Mouse (Mus musculus): Measurements from ENCODE around the gene 4921507P07Rik. TPM values are rescaled to one million over a fixed set of nuclear protein-coding genes. Genes with fewer than 3 reads are reported as not detected.
"Not testable (repeated sequence)": the region's sequence is repeated elsewhere in the genome, so short reads cannot be mapped to it uniquely, and the experiment has no call there.

Gene 4921507P07Rik
- polyA plus RNA-seq, 1 experiment from 2014 or later = 0.61 TPM

DNA sequence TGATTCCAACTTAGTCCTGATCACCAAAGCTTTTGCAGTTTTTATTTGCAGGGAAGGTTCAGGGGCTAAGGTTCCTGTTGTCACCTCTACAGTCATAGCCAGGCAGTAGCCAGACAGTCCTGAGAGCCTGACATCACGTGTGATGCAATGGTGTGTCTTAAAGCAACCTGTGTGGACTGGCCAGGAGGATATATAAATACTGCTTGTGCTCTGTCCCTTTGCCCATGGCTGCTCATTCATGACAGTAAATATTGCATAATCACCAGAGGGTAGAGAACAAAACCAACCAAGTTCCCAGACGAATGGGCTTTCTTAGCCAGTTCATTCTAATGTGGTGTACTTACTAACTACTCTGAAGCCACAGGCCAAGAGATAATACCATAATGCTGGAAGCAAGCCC is 9.0 kb downstream of the 4921507P07Rik start:
- no peak overlapping the region for H3K27ac ChIP-seq
- WGBS = 82% methylated on average over 2 of the region's 2 CpGs
- H3K4me3 ChIP-seq (replicated peaks) = no peak overlapping the region
- H3K36me3 ChIP-seq (replicated peaks) = no peaks in the 10 kb centered on the region
- H3K9ac ChIP-seq = no peak overlapping the region
- no peak overlapping the region for H3K4me2 ChIP-seq
- ATAC-seq (ENCODE audit: low FRiP score) = no peak
- no peaks in the 10 kb centered on the region for H3K27me3 ChIP-seq
- no peaks in the 10 kb centered on the region for H3K9me3 ChIP-seq
- H3K4me1 ChIP-seq = no peaks in the 10 kb centered on the region

DNA sequence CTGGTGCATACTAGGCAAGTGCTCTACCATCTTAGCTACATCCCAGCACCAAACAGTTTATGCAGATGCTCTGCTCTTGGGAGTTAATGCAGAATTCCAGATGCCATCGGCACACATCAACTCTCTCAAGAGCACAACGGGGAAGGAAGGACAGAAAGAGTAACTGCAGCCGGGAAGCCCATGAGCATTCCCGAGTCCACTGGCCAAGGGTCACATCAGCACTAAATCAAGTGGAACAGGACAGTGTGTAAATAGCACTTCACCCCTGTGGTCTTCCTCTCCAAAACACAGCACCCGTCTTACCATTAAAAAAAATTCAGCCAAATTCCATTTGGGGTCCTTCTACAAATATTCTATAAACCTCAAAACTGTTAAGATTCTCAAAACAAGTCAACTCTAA is 10.1 kb downstream of the 4921507P07Rik start:
- Histone ChIP-seq H3K27me3 (no peaks in the 10 kb centered on the region), H3K36me3 (replicated peaks) (no peaks in the 10 kb centered on the region), H3K4me1 (no peaks in the 10 kb centered on the region), H3K27ac (no peak overlapping the region), H3K9me3 (no peaks in the 10 kb centered on the region), H3K9ac (no peak overlapping the region), H3K4me2 (no peak overlapping the region), H3K4me3 (replicated peaks) (no peak overlapping the region)
- WGBS = 91% methylated on average over 5 of the region's 5 CpGs
- ATAC-seq (ENCODE audit: low FRiP score) = no peak

DNA sequence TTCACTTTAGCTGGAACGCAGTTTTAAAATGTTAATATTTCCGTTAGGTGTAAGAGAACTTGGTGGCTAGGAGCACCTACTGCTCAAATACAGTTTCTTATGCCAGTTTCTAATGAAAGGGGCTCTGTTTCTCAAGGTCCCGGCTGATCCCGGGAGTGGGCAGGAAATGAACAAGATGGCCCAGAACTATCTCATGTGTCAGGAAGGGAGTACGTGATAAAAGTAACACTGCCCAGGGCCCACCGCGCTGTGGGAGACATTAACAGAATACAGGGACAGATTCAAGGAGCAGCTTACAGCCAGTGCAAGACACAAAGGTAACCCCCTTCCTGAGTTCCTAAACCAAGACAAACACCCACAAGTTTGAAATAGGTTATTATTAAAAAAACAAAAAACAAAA is 10.7 kb downstream of the 4921507P07Rik start:
- no peaks in the 10 kb centered on the region for H3K36me3 ChIP-seq (replicated peaks)
- no peak overlapping the region for H3K4me3 ChIP-seq (replicated peaks)
- no peak overlapping the region for H3K27ac ChIP-seq
- no peaks in the 10 kb centered on the region for H3K4me1 ChIP-seq
- no peaks in the 10 kb centered on the region for H3K27me3 ChIP-seq
- no peak overlapping the region for H3K9ac ChIP-seq
- WGBS = 88% methylated on average over 7 of the region's 7 CpGs
- no peak for ATAC-seq (ENCODE audit: low FRiP score)
- H3K4me2 ChIP-seq = no peak overlapping the region
- no peaks in the 10 kb centered on the region for H3K9me3 ChIP-seq

DNA sequence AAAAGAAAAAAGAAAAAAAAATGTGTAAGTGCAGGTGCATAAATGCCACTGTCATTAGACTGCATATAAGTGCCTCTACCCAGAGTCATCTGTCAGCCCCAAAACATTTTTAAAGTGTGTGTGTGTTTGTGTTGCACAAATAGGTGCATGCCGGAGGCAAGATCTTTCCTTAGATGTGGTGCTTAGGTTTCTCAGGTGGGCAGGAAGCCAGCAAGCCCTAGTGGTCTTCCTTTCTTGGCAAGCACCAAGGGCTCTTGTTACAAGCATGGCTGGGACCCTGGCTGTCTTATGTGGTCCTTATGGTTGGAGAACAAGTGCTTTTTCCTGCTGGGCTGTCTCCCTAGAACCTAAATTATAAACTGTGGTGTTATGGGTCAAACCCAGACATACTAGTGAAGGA is 24.8 kb downstream of the 4921507P07Rik start:
- Histone ChIP-seq H3K4me1 (peaks cover 5% of the 10 kb centered on the region), H3K9ac (no peak overlapping the region), H3K27ac (no peak overlapping the region), H3K36me3 (replicated peaks) (no peaks in the 10 kb centered on the region), H3K4me3 (replicated peaks) (no peak overlapping the region), H3K9me3 (no peaks in the 10 kb centered on the region), H3K4me2 (no peak overlapping the region), H3K27me3 (no peaks in the 10 kb centered on the region)
- WGBS = 92% methylated on average over 1 of the region's 1 CpGs
- ATAC-seq (ENCODE audit: low FRiP score) = no peak

DNA sequence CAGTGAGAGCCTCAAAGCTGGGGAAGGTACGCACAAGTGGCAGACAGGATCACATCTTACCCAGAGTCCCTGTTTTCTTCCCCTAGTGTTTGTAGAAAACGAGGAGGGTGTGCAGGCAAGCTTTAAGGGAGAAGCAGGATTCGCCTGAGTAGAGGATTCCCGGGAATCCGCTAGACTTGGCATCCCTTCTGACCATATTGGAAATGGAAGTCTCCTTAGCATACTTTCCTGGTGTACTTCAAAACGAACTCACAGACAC is 29.5 kb downstream of the 4921507P07Rik start:
- H3K36me3 ChIP-seq (replicated peaks) = peaks cover 19% of the 10 kb centered on the region
- H3K27ac ChIP-seq = peak overlapping the region; percentile 66
- no peaks in the 10 kb centered on the region for H3K9me3 ChIP-seq
- peak overlapping the region; percentile 84 for H3K9ac ChIP-seq
- H3K4me3 ChIP-seq (replicated peaks) = peak overlapping the region; percentile 81
- peaks cover 11% of the 10 kb centered on the region for H3K4me1 ChIP-seq
- H3K27me3 ChIP-seq = no peaks in the 10 kb centered on the region
- 18% methylated on average over 6 of the region's 6 CpGs for WGBS
- H3K4me2 ChIP-seq = peak overlapping the region; percentile 73
- no peak for ATAC-seq (ENCODE audit: low FRiP score)

DNA sequence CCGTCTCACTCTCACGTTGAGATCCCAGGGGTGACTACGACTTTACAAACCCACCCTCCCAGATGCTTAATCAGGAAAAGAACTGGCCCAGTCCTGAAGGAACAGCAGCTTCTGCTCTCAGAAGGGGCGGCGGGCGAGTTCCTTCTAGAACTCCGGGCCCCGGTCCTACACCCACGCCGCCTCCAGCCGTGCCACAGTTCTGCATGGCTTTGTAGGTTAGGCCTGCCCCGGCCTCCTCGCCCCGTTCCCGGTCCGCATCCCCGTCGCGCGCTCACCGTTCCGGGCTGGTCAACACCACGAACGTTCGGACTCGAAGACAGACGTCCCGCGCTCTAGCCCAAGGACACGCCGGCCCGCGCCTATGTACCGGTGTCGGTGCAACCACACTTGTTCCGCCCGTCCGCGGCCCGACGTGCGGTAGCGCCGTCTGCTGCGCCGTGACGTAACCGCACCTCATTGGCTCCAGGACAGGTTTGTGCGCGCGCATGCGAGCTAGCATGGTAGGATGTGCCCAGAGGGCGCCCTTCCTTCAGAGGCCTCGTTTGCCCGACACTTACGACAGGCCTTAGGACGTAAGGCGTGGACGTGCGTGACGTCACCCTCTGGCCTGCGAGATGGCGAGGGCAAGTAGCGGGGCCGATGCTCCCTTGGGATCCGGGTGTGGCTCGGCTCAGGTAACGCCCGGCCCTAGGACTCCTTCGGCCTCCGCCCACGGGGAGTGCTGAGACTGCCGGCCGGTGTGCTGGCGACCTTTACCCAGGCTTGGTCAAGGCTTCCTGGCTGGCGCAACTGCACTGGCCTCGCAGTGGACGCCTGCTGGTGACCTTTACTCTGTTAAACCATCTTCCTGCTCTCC is 30.1 kb downstream of the 4921507P07Rik start, which contains the start of gene Cycs:
Cycs (minus strand) TSS at position 398 of the 856 bp plus-strand sequence.
- H3K36me3 ChIP-seq (replicated peaks) = peaks cover 19% of the 10 kb centered on the region
- peak within 1 kb of the TSS; percentile 84 for H3K4me2 ChIP-seq
- no peaks in the 10 kb centered on the region for H3K27me3 ChIP-seq
- H3K9ac ChIP-seq = peak within 1 kb of the TSS; percentile 84
- H3K27ac ChIP-seq = peak within 1 kb of the TSS; percentile 66
- H3K9me3 ChIP-seq = no peaks in the 10 kb centered on the region
- H3K4me3 ChIP-seq (replicated peaks) = peak within 1 kb of the TSS; percentile 81
- peak; percentile 99 for ATAC-seq (ENCODE audit: low FRiP score)
- WGBS = under 1% methylated on average over 78 of the region's 78 CpGs
- peaks cover 11% of the 10 kb centered on the region for H3K4me1 ChIP-seq

DNA sequence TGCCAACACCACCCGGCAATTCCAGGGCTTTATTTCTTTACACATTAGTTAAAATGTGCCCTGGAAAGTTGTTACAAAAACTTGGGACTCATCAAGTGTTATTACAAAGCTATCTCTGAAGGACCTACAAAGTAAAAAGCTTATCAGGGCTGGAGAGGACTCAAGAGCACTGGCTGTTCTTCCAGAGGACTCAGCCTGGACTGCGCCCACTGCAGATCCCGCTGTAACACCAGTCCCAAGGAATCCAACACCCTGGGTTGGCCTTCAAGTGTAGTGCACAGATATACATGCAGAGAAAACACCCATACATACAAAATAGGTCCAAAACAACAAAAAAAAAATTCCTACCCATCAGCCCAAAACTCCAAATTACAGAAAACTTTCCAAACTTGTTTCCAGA is 32.8 kb downstream of the 4921507P07Rik start:
- Histone ChIP-seq H3K27ac (no peak overlapping the region), H3K4me3 (replicated peaks) (no peak overlapping the region), H3K27me3 (no peaks in the 10 kb centered on the region), H3K4me1 (peaks cover 11% of the 10 kb centered on the region), H3K9ac (no peak overlapping the region), H3K4me2 (no peak overlapping the region), H3K36me3 (replicated peaks) (peaks cover 19% of the 10 kb centered on the region), H3K9me3 (no peaks in the 10 kb centered on the region)
- WGBS = 95% methylated on average over 3 of the region's 3 CpGs
- no peak for ATAC-seq (ENCODE audit: low FRiP score)

DNA sequence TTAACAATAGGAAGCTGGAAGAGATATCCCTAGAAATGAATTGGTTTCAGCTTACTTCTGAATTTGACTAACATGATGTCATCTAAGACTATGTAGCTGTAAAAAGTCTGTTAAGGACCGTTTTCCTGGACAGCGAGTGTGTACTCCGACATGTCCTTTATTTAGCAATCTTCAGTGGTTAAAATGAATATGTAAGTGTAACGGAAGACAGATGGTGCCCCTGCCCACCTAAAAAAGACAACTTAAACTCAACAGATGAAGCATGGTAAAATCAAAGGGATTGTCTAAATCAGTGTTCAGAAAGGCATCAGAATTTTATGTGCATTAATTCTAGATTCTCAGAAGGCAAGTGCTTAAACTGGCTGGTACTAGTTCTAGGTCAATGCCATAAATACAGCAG is 34.0 kb downstream of the 4921507P07Rik start:
- no peak overlapping the region for H3K4me2 ChIP-seq
- H3K36me3 ChIP-seq (replicated peaks) = peaks cover 19% of the 10 kb centered on the region
- H3K27me3 ChIP-seq = no peaks in the 10 kb centered on the region
- H3K27ac ChIP-seq = no peak overlapping the region
- no peak overlapping the region for H3K9ac ChIP-seq
- 93% methylated on average over 4 of the region's 4 CpGs for WGBS
- no peak for ATAC-seq (ENCODE audit: low FRiP score)
- peaks cover 11% of the 10 kb centered on the region for H3K4me1 ChIP-seq
- no peaks in the 10 kb centered on the region for H3K9me3 ChIP-seq
- H3K4me3 ChIP-seq (replicated peaks) = no peak overlapping the region

DNA sequence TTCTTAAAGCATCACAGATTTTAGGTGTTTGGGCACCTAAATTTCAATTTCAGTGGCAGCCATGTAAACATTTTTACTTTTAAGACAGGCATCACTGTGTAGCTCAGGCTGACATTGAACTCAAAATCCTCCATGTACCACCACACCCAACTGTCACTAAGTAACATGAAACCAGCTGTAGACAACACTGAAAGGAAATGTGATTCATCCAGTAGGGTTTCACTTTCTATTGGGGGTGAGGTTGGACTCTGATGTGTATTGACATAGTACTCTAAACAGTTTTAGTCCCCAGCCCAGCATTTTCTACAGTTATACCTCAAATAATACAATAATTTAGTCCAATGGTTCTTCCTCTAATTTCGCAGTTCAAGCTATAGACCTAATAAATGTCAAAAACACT is 35.7 kb downstream of the 4921507P07Rik start:
- Histone ChIP-seq H3K36me3 (replicated peaks) (peaks cover 19% of the 10 kb centered on the region), H3K4me3 (replicated peaks) (no peak overlapping the region), H3K4me2 (no peak overlapping the region), H3K4me1 (peaks cover 6% of the 10 kb centered on the region), H3K9ac (no peak overlapping the region), H3K27me3 (no peaks in the 10 kb centered on the region), H3K27ac (no peak overlapping the region), H3K9me3 (no peaks in the 10 kb centered on the region)
- 89% methylated on average over 1 of the region's 1 CpGs for WGBS
- no peak for ATAC-seq (ENCODE audit: low FRiP score)

DNA sequence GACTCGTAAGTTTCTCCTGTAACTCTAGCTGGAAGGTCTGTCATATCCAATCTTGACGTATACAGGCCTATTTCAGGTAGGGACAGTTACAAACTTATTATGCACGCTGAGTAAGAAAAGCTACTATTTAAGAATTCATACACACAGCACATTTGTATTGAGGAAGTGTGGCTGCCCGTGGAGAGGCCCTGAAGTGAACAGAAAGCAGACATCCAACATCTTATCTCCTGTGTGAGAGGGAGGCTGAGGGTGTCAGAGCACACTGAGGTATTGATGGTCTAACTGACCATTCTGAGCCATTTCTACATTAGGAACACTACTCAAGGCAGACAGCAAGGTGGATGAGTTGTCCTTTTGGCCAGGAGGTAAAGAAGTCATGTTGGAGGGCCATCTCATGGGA is 37.6 kb downstream of the 4921507P07Rik start:
- no peaks in the 10 kb centered on the region for H3K4me1 ChIP-seq
- H3K27me3 ChIP-seq = no peaks in the 10 kb centered on the region
- WGBS = 90% methylated on average over 4 of the region's 4 CpGs
- H3K4me2 ChIP-seq = no peak overlapping the region
- peaks cover 15% of the 10 kb centered on the region for H3K36me3 ChIP-seq (replicated peaks)
- no peak overlapping the region for H3K27ac ChIP-seq
- no peak overlapping the region for H3K9ac ChIP-seq
- no peak overlapping the region for H3K4me3 ChIP-seq (replicated peaks)
- H3K9me3 ChIP-seq = no peaks in the 10 kb centered on the region
- ATAC-seq (ENCODE audit: low FRiP score) = no peak

DNA sequence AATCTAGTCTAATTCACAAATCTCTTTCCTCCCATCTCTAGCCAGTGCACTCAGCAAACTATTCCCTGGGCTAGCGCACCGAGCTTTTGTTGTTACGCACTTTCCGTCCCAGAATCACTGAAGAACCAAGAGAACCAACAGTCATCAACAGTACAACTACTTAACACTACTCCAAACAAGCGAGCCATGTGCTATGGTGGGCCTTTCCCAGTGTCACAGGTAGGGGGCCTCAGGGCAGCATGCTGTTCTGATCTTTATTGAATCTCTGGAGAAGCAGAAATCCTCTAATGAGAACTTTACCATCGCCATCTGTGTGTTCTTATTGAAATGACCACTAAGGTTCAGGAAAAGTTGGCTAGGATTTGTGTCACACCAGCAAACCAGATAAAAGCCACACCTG is 38.9 kb downstream of the 4921507P07Rik start:
- peaks cover 3% of the 10 kb centered on the region; the same call in 1 of the 2 replicates for H3K36me3 ChIP-seq (replicated peaks)
- no peak overlapping the region for H3K4me3 ChIP-seq (replicated peaks)
- H3K9ac ChIP-seq = no peak overlapping the region
- H3K27me3 ChIP-seq = no peaks in the 10 kb centered on the region
- no peak for ATAC-seq (ENCODE audit: low FRiP score)
- H3K4me2 ChIP-seq = no peak overlapping the region
- no peak overlapping the region for H3K27ac ChIP-seq
- no peaks in the 10 kb centered on the region for H3K4me1 ChIP-seq
- WGBS = 84% methylated on average over 6 of the region's 6 CpGs
- H3K9me3 ChIP-seq = no peaks in the 10 kb centered on the region

DNA sequence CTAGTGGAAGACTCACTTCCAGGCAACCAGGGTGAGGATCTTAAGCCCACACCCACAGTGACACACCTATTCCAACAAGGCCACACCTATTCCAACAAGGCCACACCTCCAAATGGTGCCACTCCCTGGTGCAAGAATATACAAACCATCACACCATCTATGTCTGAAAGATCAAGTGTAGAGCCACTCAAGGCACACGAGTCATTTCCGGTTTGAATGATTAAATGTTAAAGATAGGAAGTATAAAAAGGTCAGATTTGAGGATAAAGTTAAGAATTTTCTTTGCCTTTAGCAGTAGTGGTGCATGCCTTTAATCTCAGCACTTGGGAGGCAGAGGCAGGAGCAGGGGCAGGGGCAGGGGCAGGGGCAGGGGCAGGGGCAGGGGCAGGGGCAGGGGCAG is 42.2 kb downstream of the 4921507P07Rik start:
- not testable (repeated sequence) for H3K27me3 ChIP-seq; H3K9me3 ChIP-seq; H3K27ac ChIP-seq; ATAC-seq (ENCODE audit: low FRiP score); H3K4me2 ChIP-seq; H3K36me3 ChIP-seq (replicated peaks); H3K9ac ChIP-seq; H3K4me1 ChIP-seq; H3K4me3 ChIP-seq (replicated peaks)
- 88% methylated on average over 2 of the region's 2 CpGs for WGBS

DNA sequence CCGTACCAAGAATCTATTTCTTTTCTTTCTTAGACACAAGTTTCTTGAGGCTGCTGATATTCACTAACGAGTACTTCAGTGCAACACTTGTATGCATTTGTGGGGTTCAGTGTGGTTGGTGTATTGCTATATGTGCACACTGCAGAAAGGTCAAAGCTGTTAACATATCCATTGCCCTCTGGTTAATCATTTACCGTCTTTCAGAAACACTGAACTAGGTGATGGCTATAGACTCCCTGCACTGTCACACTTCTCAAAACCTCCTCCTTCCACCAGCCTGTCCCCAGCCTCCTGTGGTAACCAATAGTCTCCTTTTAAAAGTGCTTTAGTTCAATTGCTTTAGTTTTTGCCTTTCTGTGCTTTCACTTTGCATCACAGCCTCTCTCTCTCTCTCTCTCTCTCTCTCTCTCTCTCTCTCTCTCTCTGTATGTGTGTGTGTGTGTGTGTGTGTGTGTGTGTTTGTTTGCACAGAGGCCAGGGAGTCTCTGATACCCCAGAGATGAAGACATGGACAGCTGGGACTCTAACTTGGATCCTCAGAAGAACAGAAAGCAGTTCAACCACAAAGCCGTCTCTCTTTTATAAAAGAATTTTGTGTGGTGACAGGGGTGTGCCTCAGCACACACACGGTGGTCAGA is 43.4 kb downstream of the 4921507P07Rik start:
- Histone ChIP-seq H3K27ac (no peak overlapping the region), H3K9me3 (no peaks in the 10 kb centered on the region), H3K4me1 (no peaks in the 10 kb centered on the region), H3K36me3 (replicated peaks) (no peaks in the 10 kb centered on the region), H3K27me3 (0 out of 2 replicates have a peak, but pooled peaks cover 3% of the 10 kb centered on the region), H3K4me2 (no peak overlapping the region), H3K9ac (no peak overlapping the region), H3K4me3 (replicated peaks) (no peak overlapping the region)
- WGBS = 77% methylated on average over 5 of the region's 5 CpGs
- no peak for ATAC-seq (ENCODE audit: low FRiP score)

Measured in forebrain, embryonic 12.5 days (tissue).